Mouse (Mus musculus): ENCODE measurements around the gene Tlr4.

Gene Tlr4

DNA sequence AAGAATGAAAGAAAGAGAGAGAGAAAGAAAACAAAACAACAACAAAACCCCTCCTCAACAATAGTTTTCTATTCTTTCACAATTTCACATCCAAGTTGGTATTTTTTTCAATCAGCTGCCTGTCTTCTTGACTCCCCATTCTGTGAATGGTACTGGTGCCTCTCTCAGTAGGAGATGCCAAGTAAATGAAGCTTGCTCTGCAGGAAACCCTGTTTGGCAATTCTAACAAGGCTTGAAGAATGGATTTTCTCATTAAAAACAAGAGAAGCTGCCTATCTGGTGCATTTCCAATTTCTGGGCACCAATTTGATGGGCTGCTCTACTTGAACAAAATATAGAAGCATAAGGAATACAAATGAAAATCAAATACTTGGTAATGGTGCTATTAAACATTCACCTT is 74.1 kb downstream of the Tlr4 start:
- DNase-seq: peak; percentile 47

DNA sequence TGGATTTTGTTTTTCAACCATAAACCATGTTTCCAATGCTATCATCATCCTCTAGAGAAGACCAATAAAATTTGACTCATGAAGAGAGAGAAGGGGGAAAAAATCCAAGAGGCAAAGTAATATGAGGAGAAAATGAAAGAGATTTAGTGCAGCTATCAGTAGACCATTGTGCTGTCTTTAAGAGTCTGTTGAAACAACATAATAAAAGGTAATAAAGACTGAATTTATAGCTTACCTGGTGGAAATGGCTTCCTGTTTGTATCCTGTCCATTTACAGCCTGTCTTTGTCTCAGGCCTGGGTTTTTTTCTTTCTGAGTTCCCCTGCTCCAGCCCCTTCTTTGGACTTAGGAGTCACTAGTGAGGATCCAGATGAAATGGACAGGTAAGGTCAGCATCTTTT is 81.0 kb downstream of the Tlr4 start:
- DNase-seq: no peak

DNA sequence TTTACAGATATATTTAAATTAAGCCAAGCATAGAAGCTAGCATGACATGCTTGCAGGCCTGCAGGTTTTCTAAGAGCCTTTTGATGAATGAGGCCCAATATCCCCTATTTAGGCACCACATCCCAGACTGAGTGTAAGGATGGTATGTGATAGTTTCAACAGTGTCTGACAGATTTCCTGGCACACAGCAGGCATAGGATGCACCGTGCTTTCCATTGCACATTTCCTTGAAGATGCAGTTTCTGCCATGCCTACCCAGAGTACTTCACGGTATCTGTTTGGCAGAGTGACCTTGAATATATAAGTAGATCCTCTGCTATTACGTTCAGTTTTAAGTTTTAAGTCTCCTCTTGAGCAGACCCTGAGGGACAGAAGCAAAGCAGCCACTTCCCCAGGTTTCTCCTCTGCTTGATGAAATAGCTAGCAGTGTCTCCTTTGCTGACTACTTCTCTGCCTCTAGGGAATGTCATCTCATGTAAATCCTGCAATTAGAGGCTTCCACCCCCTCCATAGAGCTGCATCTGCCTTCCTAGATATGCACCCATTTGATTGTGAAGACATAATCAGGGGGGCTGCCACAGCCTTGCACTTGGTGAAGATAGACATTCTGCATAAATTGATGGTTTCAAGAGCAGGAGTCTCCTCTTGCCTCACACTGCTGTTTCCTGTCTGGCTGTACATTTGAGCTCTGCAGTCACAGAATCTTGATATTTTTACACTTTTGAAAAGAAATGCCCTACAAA is 92.4 kb downstream of the Tlr4 start:
- DNase-seq: no peak

DNA sequence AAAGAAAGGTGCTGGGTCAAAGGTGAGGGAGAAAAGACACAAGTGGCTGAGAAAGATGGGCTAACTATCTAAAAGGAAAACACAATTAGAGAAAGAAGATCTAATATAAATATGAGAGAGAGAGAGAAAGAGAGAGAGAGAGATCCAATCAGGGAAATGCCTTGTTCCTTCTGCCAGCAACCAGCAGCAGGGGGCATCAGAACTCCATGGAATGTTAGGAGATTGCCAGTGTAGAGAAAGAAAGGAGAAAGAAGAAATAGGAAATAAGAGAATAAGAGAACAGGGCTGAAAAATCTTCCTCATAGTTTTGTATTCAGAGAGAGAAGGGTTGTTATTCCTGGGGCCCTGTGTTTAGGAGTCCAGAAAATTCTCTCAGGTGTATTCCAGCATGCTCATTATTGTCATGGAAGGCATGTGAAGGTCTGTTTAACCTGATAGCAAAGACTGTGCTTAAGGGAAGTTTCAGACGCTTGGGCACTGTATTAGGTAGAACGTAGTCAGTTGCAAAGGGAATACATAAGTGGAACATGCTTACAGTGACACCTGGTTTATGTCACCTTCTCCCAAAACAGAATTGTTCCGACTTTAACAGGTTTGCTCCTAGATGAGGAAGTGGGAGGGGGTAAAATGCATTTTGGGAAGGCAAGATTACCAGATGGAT is 96.4 kb downstream of the Tlr4 start:
- DNase-seq: peak; percentile 72

DNA sequence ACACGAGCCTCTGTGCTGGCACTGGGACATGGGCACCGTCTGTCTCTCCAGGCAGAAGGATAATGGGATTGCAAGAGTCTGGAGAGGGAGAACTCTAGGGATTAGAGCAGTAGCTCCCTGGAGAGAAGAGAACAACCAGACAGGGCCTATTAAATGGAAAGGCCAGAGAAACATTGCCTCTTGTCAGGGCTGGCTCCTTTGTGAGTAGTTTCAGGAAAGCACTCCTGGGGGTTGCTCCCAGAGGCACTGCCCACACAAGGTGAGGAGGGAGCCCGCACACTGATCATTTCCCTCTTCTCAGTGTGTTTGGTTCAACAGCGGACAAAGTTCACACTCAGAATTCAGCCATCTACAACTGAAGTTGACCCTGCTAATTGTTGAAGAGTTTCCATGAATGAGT is 98.7 kb downstream of the Tlr4 start:
- DNase-seq: no peak

DNA sequence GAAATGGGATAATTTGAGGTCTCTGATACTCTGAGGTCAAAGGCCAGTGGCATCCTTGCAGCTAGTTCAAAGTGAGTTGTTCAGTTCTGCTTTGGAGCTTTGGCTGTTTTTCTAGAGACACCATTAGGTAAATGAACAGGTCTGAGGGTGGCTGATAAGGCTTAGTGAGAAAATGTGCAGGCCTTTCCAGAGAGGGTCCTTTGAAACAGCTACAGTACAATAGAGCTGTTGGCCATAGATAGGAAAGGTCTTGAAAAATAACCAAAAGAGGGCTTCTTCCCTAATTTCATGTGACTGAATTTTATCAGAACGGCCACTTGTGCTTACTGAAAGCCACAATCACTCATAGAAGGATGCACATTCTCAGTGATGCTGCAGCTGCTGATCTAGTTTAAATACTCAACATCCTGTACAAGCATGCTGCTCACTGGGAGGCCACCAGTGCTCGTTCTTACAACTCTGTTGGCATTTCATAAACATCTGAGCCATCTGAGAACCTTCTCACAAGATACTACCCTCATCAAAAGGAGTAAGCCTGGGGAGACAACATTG is 100.2 kb downstream of the Tlr4 start:
- DNase-seq: no peak

- no peak for DNase-seq
Observed at GRCm38 (mm10) chr4:66938489-66939061, 111.2 kb downstream of the Tlr4 start.

- DNase-seq: peak; percentile 85
Observed at GRCm38 (mm10) chr4:66941894-66942293, 114.5 kb downstream of the Tlr4 start.

GRCm38 (mm10) chr4:66943699-66944098 is 116.3 kb downstream of the Tlr4 start:
- DNase-seq: no peak

- DNase-seq: no peak
Observed at GRCm38 (mm10) chr4:66947657-66948056, 120.3 kb downstream of the Tlr4 start.

GRCm38 (mm10) chr4:66974918-66975317 is 147.5 kb downstream of the Tlr4 start:
- DNase-seq: no peak

All from cerebellum, adult 9-10 months (tissue).